Mouse (Mus musculus): Measurements from ENCODE around the gene Crabp1. TPM values are rescaled to one million over a fixed set of nuclear protein-coding genes. Genes with fewer than 3 reads are reported as not detected.

Gene Crabp1
- polyA plus RNA-seq, 1 experiment from 2014 or later: 15.9 TPM

DNA sequence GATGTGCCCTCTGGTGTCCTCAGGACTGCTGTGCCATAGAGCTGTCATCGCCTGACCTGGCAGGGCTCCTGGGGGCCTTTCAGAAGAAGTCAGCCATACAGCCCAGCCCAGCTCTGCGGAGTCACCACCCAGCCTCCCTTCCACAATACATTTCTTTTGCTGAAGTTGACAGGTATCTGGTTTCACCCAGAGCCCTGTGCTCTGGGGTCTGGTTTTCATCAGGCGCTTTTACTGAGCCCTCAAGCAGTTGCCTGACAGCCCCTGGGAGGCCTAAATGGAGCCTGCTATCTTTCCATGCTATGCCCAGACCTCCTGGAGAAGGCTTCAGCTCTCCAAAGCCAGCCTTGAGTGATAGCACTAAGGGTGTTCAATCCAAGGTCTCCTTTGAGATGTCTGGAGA is 19.5 kb downstream of the Crabp1 start:
- no peak overlapping the region for H3K4me3 ChIP-seq (ENCODE audit: low read depth, low read length)
- H3K36me3 ChIP-seq (ENCODE audit: control insufficient read depth, insufficient read depth, low read length): no peaks in the 10 kb centered on the region
- no peak overlapping the region for H3K9ac ChIP-seq (ENCODE audit: low read length)
- H3K27me3 ChIP-seq (replicated peaks; ENCODE audit: control insufficient read depth, insufficient read depth, low read length): no peaks in the 10 kb centered on the region
- no peak for DNase-seq (ENCODE audit: low spot score)
- WGBS: 26% methylated on average over 3 of the region's 3 CpGs
- no peak overlapping the region for H3K27ac ChIP-seq (ENCODE audit: low read depth)
- ATAC-seq (replicated peaks; ENCODE audit: low FRiP score, low TSS enrichment, low read depth): 0 out of 2 replicates have a peak, but pooled peaks have one; percentile 19
- H3K4me2 ChIP-seq (ENCODE audit: low read length): no peak overlapping the region
- peaks cover 31% of the 10 kb centered on the region for H3K4me1 ChIP-seq (replicated peaks; ENCODE audit: control insufficient read depth, insufficient read depth, low read length)
- H3K9me3 ChIP-seq (ENCODE audit: control insufficient read depth, low read length): no peaks in the 10 kb centered on the region

GRCm38 (mm10) chr9:54785215-54785614 is 20.7 kb downstream of the Crabp1 start:
- Histone ChIP-seq H3K27ac (ENCODE audit: low read depth) (no peak overlapping the region), H3K36me3 (ENCODE audit: control insufficient read depth, insufficient read depth, low read length) (no peaks in the 10 kb centered on the region), H3K4me2 (ENCODE audit: low read length) (no peak overlapping the region), H3K4me3 (ENCODE audit: low read depth, low read length) (no peak overlapping the region), H3K9ac (ENCODE audit: low read length) (no peak overlapping the region), H3K9me3 (ENCODE audit: control insufficient read depth, low read length) (no peaks in the 10 kb centered on the region), H3K4me1 (replicated peaks; ENCODE audit: control insufficient read depth, insufficient read depth, low read length) (peaks cover 31% of the 10 kb centered on the region), H3K27me3 (replicated peaks; ENCODE audit: control insufficient read depth, insufficient read depth, low read length) (no peaks in the 10 kb centered on the region)
- DNase-seq (ENCODE audit: low spot score) (no peak), ATAC-seq (replicated peaks; ENCODE audit: low FRiP score, low TSS enrichment, low read depth) (no peak)
- 51% methylated on average over 3 of the region's 3 CpGs for WGBS

GRCm38 (mm10) chr9:54786083-54786482 is 21.5 kb downstream of the Crabp1 start:
- 83% methylated on average over 1 of the region's 1 CpGs for WGBS
- Histone ChIP-seq H3K36me3 (ENCODE audit: control insufficient read depth, insufficient read depth, low read length) (no peaks in the 10 kb centered on the region), H3K4me1 (replicated peaks; ENCODE audit: control insufficient read depth, insufficient read depth, low read length) (peaks cover 31% of the 10 kb centered on the region), H3K27me3 (replicated peaks; ENCODE audit: control insufficient read depth, insufficient read depth, low read length) (no peaks in the 10 kb centered on the region), H3K4me2 (ENCODE audit: low read length) (no peak overlapping the region), H3K27ac (ENCODE audit: low read depth) (no peak overlapping the region), H3K9me3 (ENCODE audit: control insufficient read depth, low read length) (no peaks in the 10 kb centered on the region), H3K9ac (ENCODE audit: low read length) (no peak overlapping the region), H3K4me3 (ENCODE audit: low read depth, low read length) (no peak overlapping the region)
- ATAC-seq (replicated peaks; ENCODE audit: low FRiP score, low TSS enrichment, low read depth) (no peak), DNase-seq (ENCODE audit: low spot score) (no peak)

- WGBS: 11% methylated on average over 8 of the region's 8 CpGs
- H3K4me3 ChIP-seq (ENCODE audit: low read depth, low read length): no peak overlapping the region
- H3K4me2 ChIP-seq (ENCODE audit: low read length): no peak overlapping the region
- no peaks in the 10 kb centered on the region for H3K27me3 ChIP-seq (replicated peaks; ENCODE audit: control insufficient read depth, insufficient read depth, low read length)
- H3K4me1 ChIP-seq (replicated peaks; ENCODE audit: control insufficient read depth, insufficient read depth, low read length): peaks cover 19% of the 10 kb centered on the region
- no peak overlapping the region for H3K27ac ChIP-seq (ENCODE audit: low read depth)
- DNase-seq (ENCODE audit: low spot score): no peak
- H3K36me3 ChIP-seq (ENCODE audit: control insufficient read depth, insufficient read depth, low read length): no peaks in the 10 kb centered on the region
- no peaks in the 10 kb centered on the region for H3K9me3 ChIP-seq (ENCODE audit: control insufficient read depth, low read length)
- 0 out of 2 replicates have a peak, but pooled peaks have one; percentile 43 for ATAC-seq (replicated peaks; ENCODE audit: low FRiP score, low TSS enrichment, low read depth)
- no peak overlapping the region for H3K9ac ChIP-seq (ENCODE audit: low read length)
These were observed 23.2 kb downstream of the Crabp1 start for GRCm38 (mm10) chr9:54787760-54788159.

DNA sequence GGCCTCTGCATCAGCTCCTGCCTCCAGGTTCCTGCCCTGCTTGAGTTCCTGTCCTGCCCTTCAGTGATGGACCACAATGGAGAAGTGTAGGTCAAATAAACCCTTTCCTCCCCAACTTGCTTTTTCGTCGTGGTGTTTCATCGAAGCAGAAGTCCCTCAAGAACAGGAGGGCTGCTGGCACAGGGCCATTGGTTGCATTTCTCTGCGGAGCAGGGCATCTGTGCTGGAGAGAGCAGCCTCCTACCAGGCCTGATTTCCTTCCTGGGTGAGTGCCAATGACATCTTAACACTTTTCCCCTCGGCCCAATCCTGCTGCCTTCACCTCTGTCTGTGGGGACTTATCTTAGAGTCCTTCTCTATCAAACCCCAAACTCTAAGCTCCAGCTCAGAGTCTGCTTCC is 25.7 kb downstream of the Crabp1 start:
- no peak overlapping the region for H3K4me2 ChIP-seq (ENCODE audit: low read length)
- H3K27ac ChIP-seq (ENCODE audit: low read depth): no peak overlapping the region
- H3K4me1 ChIP-seq (replicated peaks; ENCODE audit: control insufficient read depth, insufficient read depth, low read length): peaks cover 8% of the 10 kb centered on the region
- no peaks in the 10 kb centered on the region for H3K27me3 ChIP-seq (replicated peaks; ENCODE audit: control insufficient read depth, insufficient read depth, low read length)
- H3K9me3 ChIP-seq (ENCODE audit: control insufficient read depth, low read length): no peaks in the 10 kb centered on the region
- DNase-seq (ENCODE audit: low spot score): no peak
- no peak overlapping the region for H3K9ac ChIP-seq (ENCODE audit: low read length)
- no peak overlapping the region for H3K4me3 ChIP-seq (ENCODE audit: low read depth, low read length)
- no peaks in the 10 kb centered on the region for H3K36me3 ChIP-seq (ENCODE audit: control insufficient read depth, insufficient read depth, low read length)
- ATAC-seq (replicated peaks; ENCODE audit: low FRiP score, low TSS enrichment, low read depth): no peak
- WGBS: 37% methylated on average over 5 of the region's 5 CpGs

- H3K4me3 ChIP-seq (ENCODE audit: low read depth, low read length): no peak overlapping the region
- no peak overlapping the region for H3K27ac ChIP-seq (ENCODE audit: low read depth)
- no peak for ATAC-seq (replicated peaks; ENCODE audit: low FRiP score, low TSS enrichment, low read depth)
- WGBS: 36% methylated on average over 10 of the region's 10 CpGs
- no peaks in the 10 kb centered on the region for H3K4me1 ChIP-seq (replicated peaks; ENCODE audit: control insufficient read depth, insufficient read depth, low read length)
- H3K9ac ChIP-seq (ENCODE audit: low read length): no peak overlapping the region
- H3K36me3 ChIP-seq (ENCODE audit: control insufficient read depth, insufficient read depth, low read length): no peaks in the 10 kb centered on the region
- no peaks in the 10 kb centered on the region for H3K9me3 ChIP-seq (ENCODE audit: control insufficient read depth, low read length)
- H3K27me3 ChIP-seq (replicated peaks; ENCODE audit: control insufficient read depth, insufficient read depth, low read length): 0 out of 2 replicates have a peak, but pooled peaks cover 2% of the 10 kb centered on the region
- H3K4me2 ChIP-seq (ENCODE audit: low read length): no peak overlapping the region
- no peak for DNase-seq (ENCODE audit: low spot score)
These were observed 37.0 kb downstream of the Crabp1 start for GRCm38 (mm10) chr9:54801460-54801961.

DNA sequence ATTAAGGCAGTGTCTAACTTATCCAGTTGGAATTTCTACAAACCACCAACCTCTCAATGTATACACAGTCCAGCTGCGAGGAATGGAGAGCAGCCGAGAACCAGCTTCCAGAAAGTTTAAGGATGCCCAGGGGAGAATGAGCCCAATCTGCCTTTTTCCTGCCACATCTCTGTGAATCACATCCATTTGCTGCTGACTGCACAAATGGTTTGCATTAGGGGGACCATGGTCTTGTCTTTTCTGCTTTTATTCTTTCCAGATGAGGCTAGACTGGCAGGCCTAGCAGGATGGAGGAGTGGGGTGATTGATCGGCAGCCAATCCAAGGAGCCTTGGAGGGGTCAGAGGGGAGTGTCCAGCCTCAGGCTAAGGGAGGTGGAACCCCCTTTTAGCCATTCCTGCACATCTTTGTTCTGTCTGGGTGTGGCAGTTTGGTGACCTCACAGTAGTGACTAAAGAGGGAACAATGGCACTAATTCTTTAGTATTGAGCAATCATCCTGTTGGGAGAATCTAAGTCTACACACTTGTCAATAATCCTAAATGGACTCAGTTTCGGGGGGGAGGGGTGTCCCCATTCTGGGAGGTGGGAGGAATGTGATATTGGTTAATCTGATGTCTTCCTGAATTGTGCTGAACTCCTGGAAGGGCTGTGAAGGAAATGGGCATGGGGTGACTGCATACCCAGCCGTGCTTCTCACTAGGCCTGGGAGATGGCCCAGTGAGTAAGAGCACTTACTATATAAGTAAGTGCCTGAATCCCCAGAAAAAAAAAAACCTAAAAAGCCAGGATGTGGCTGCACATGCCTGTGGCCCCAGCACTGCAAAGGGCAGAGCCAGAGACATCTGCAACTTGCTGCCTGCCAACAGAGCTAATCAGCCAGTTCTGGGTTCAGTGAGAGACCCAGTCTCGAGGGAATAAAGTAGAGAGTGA is 38.5 kb downstream of the Crabp1 start:
- Histone ChIP-seq H3K4me2 (ENCODE audit: low read length) (no peak overlapping the region), H3K4me3 (ENCODE audit: low read depth, low read length) (no peak overlapping the region), H3K27me3 (replicated peaks; ENCODE audit: control insufficient read depth, insufficient read depth, low read length) (0 out of 2 replicates have a peak, but pooled peaks cover 2% of the 10 kb centered on the region), H3K27ac (ENCODE audit: low read depth) (no peak overlapping the region), H3K9ac (ENCODE audit: low read length) (no peak overlapping the region), H3K4me1 (replicated peaks; ENCODE audit: control insufficient read depth, insufficient read depth, low read length) (no peaks in the 10 kb centered on the region), H3K9me3 (ENCODE audit: control insufficient read depth, low read length) (no peaks in the 10 kb centered on the region), H3K36me3 (ENCODE audit: control insufficient read depth, insufficient read depth, low read length) (no peaks in the 10 kb centered on the region)
- ATAC-seq (replicated peaks; ENCODE audit: low FRiP score, low TSS enrichment, low read depth) (no peak), DNase-seq (ENCODE audit: low spot score) (no peak)
- 67% methylated on average over 6 of the region's 6 CpGs for WGBS

DNA sequence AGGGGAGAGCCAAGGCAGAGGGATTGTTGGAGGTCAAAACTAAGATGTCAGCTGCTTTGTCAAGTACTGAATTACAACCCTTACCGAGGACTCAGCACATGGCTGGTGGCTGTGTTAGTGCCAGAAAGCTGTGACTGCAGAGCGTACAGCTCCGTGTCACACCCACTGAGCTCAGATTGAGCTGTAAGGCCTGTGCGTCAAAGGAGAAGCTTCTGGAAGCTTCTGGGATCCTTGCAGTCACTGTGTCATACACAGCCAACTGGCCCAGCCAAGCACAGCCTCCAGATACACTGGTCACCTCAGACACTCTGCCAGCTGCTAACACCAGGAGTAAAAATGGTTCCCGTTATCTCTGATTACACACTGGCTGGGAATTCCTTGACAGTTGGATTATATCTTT is 39.8 kb downstream of the Crabp1 start:
- Histone ChIP-seq H3K27me3 (replicated peaks; ENCODE audit: control insufficient read depth, insufficient read depth, low read length) (0 out of 2 replicates have a peak, but pooled peaks cover 2% of the 10 kb centered on the region), H3K4me1 (replicated peaks; ENCODE audit: control insufficient read depth, insufficient read depth, low read length) (no peaks in the 10 kb centered on the region), H3K9me3 (ENCODE audit: control insufficient read depth, low read length) (no peaks in the 10 kb centered on the region), H3K9ac (ENCODE audit: low read length) (no peak overlapping the region), H3K4me2 (ENCODE audit: low read length) (no peak overlapping the region), H3K36me3 (ENCODE audit: control insufficient read depth, insufficient read depth, low read length) (no peaks in the 10 kb centered on the region), H3K27ac (ENCODE audit: low read depth) (no peak overlapping the region), H3K4me3 (ENCODE audit: low read depth, low read length) (no peak overlapping the region)
- 74% methylated on average over 5 of the region's 5 CpGs for WGBS
- DNase-seq (ENCODE audit: low spot score): no peak
- no peak for ATAC-seq (replicated peaks; ENCODE audit: low FRiP score, low TSS enrichment, low read depth)
